Mouse (Mus musculus): Measurements from ENCODE around the gene Arl10. TPM values are rescaled to one million over a fixed set of nuclear protein-coding genes. Genes with fewer than 3 reads are reported as not detected.
A peak's percentile ranks its signal among the peaks of the same experiment; 100 is the strongest.

The Arl10 gene
- 6.0 and 6.2 TPM in 2 replicates for polyA plus RNA-seq (2011; ENCODE audit: insufficient read depth, insufficient read length, low replicate concordance, missing spikeins)

DNA sequence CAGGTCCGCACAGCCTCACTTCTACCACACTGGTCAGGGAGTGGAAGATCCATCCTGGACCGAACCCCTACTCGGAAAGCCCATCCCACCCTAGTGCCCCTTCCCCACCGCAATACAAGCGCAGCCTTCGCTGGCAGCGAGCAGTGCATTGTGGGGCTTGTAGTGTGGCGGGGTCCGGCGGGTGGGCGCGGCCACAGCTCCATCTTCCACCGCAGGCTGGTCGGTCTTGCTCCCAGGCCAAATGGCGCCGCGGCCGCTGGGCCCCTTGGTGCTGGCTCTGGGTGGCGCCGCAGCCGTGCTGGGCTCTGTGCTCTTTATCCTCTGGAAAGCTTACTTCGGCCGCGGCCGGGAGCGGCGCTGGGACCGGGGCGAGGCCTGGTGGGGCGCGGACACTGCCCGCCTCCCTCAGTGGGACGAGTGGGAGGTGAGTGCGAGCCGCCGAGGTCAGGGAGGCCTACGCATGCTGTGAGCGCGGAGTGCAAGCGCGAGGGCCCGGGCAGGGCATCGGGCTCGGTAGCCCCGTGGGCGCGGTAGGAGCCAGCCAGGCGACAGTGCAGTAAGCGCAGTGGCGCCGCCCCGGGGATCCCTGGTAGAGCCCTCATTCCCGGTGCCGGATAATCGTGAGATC, at the start of gene Arl10:
Arl10 (plus strand) TSS at position 162 of the 628 bp plus-strand sequence.
- 1% methylated on average over 55 of the region's 55 CpGs for WGBS
- Histone ChIP-seq H3K27ac (ENCODE audit: control insufficient read depth, insufficient read depth, low read depth, low read length, poor library complexity) (peak within 1 kb of the TSS; percentile 12; the same call in 1 of the 2 replicates), H3K4me3 (replicated peaks; ENCODE audit: control insufficient read depth, low read depth, low read length) (peak within 1 kb of the TSS; percentile 63), H3K4me1 (ENCODE audit: control insufficient read depth, insufficient read depth, low read length) (peaks cover 6% of the 10 kb centered on the region)
- TF ChIP-seq POLR2A (IDR thresholded peaks at IDR 0.05; ENCODE audit: borderline replicate concordance, control insufficient read depth, low read depth, low read length) (peak; percentile 37; the same call in 1 of the 2 replicates), CTCF (IDR thresholded peaks at IDR 0.05; ENCODE audit: control insufficient read depth, insufficient read depth, low read length) (no peak)

DNA sequence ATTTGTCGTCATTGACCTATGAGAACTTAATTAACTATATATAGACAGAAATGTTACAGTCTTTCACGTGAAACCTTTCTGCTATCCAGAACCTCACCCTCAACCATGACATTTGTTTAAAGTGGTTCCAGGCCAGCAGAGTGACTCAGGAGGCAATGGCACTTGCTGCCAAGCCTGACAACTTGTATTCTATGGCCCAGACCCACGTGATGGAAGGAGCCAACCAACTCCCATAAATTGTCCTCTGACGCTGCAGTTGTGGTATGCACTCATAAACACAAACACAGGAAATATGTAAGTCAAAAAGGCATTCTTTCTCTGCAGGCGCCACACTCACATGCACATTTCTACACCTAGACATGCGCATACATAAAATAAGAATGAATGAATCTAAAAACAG, 47.7 kb upstream of the Arl10 start:
- WGBS = 83% methylated on average over 6 of the region's 6 CpGs
- Histone ChIP-seq H3K27ac (ENCODE audit: control insufficient read depth, insufficient read depth, low read depth, low read length, poor library complexity) (no peak overlapping the region), H3K4me3 (replicated peaks; ENCODE audit: control insufficient read depth, low read depth, low read length) (no peak overlapping the region), H3K4me1 (ENCODE audit: control insufficient read depth, insufficient read depth, low read length) (no peaks in the 10 kb centered on the region)
- TF ChIP-seq CTCF (IDR thresholded peaks at IDR 0.05; ENCODE audit: control insufficient read depth, insufficient read depth, low read length) (no peak), POLR2A (IDR thresholded peaks at IDR 0.05; ENCODE audit: borderline replicate concordance, control insufficient read depth, low read depth, low read length) (no peak)

DNA sequence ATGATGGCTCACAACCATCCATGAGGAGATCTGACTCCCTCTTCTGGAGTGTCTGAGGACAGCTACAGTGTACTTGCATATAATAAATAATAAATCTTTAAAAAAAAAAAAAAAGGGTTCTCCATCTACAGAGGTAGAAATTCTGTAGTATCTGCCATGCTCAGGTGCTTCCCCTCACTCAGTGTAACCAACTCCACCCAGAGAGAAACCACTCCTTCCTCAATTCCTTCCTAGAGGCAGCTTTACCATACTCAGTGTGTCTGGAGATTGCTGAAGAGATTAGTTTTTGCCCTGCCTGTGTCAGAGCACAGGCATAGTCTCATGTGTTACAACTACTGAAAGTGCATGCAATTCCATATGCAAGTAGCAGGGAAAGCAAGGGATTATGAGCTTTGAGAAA, 42.7 kb upstream of the Arl10 start:
- Histone ChIP-seq H3K4me3 (replicated peaks; ENCODE audit: control insufficient read depth, low read depth, low read length) (no peak overlapping the region), H3K4me1 (ENCODE audit: control insufficient read depth, insufficient read depth, low read length) (no peaks in the 10 kb centered on the region), H3K27ac (ENCODE audit: control insufficient read depth, insufficient read depth, low read depth, low read length, poor library complexity) (no peak overlapping the region)
- TF ChIP-seq POLR2A (IDR thresholded peaks at IDR 0.05; ENCODE audit: borderline replicate concordance, control insufficient read depth, low read depth, low read length) (no peak), CTCF (IDR thresholded peaks at IDR 0.05; ENCODE audit: control insufficient read depth, insufficient read depth, low read length) (no peak)

DNA sequence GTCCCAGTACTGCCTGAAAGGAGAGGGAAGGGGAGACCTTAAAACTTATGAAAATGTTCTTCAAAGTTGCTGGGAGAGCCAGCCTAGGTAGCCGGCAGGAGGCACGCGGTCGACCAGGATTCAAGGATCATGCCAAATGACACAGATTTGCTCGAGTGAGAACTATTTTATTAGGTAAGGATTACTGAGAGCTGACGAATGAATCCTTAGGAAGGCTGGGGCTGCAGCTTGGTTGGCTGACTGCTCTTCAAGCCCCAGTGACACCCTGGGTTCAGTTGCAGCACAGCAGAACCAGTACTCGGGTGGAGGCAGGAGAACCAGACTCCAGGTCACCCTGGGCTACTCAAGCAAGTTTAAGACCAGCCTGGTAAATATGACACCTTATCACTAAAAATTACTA, 26.8 kb upstream of the Arl10 start:
- Histone ChIP-seq H3K4me1 (ENCODE audit: control insufficient read depth, insufficient read depth, low read length) (no peaks in the 10 kb centered on the region), H3K4me3 (replicated peaks; ENCODE audit: control insufficient read depth, low read depth, low read length) (no peak overlapping the region), H3K27ac (ENCODE audit: control insufficient read depth, insufficient read depth, low read depth, low read length, poor library complexity) (no peak overlapping the region)
- 82% methylated on average over 7 of the region's 7 CpGs for WGBS
- TF ChIP-seq CTCF (IDR thresholded peaks at IDR 0.05; ENCODE audit: control insufficient read depth, insufficient read depth, low read length) = no peak
- TF ChIP-seq POLR2A (IDR thresholded peaks at IDR 0.05; ENCODE audit: borderline replicate concordance, control insufficient read depth, low read depth, low read length) = no peak

DNA sequence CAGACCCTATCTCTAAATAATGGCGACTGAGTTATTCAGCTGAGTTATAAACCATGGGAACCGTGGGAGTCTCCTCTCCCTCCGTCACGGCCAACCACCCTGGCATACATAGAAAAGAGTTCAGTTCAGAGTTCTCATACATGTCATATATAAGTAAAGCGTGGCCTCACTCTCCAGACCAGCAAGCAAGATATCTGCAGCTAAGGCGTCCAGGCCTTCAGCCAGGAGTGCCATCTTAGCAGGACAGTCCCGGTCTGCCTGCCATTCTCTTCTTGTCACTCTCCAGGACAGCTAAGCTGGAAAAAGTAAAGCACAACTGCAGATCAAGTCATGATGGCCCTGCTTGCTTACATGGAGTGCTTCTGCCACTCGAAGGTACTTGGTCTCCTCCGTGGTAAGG, 18.6 kb upstream of the Arl10 start:
- 87% methylated on average over 9 of the region's 9 CpGs for WGBS

DNA sequence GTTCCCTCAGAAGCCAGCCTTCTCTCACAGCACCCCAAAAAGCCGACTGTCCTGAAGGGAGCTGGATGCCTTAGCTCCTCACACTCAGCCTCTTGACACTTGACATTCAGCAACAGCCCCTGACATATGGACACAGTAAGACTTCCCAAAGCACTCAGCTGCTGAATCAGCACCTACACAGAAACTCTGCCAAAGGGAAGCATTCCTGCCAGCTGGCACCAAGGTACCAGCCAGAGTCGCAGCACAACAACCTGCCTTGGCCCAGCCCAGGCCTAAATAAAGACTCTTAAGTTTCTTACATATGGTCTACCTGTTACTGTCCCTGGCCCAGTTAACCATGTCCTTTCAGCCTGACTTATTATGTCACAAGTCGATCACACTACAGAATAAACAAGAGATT, 18.0 kb upstream of the Arl10 start:
- 84% methylated on average over 3 of the region's 3 CpGs for WGBS
- no peak for TF ChIP-seq CTCF (IDR thresholded peaks at IDR 0.05; ENCODE audit: control insufficient read depth, insufficient read depth, low read length)
- no peak for TF ChIP-seq POLR2A (IDR thresholded peaks at IDR 0.05; ENCODE audit: borderline replicate concordance, control insufficient read depth, low read depth, low read length)
- H3K27ac ChIP-seq (ENCODE audit: control insufficient read depth, insufficient read depth, low read depth, low read length, poor library complexity) = no peak overlapping the region

More for the DNA sequence above, 18.6 kb upstream of the Arl10 start:
- no peaks in the 10 kb centered on the region for H3K4me1 ChIP-seq (ENCODE audit: control insufficient read depth, insufficient read depth, low read length)
- H3K27ac ChIP-seq (ENCODE audit: control insufficient read depth, insufficient read depth, low read depth, low read length, poor library complexity) = no peak overlapping the region
- H3K4me3 ChIP-seq (replicated peaks; ENCODE audit: control insufficient read depth, low read depth, low read length) = no peak overlapping the region
- TF ChIP-seq POLR2A (IDR thresholded peaks at IDR 0.05; ENCODE audit: borderline replicate concordance, control insufficient read depth, low read depth, low read length) = no peak
- no peak for TF ChIP-seq CTCF (IDR thresholded peaks at IDR 0.05; ENCODE audit: control insufficient read depth, insufficient read depth, low read length)

DNA sequence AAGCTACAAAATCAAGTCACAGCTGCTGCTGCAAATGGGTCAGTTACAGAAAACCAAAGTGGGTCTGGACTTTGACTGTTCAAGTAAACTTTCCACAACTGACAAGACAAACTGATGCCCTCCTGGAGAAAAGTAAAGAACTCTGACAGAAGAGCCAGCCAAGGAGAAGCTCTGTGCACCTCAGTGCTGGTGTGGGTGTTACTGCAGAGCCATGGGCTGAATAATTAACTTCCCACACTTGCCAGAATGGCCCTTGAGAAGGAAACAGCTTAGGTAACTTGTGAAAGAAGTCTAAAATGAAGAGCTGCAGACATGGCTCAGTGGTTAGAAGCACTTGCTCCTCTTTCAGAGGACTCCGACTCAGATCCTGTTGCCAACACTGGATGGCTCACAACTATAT, 17.2 kb upstream of the Arl10 start:
- 82% methylated on average over 1 of the region's 1 CpGs for WGBS
- no peak for TF ChIP-seq CTCF (IDR thresholded peaks at IDR 0.05; ENCODE audit: control insufficient read depth, insufficient read depth, low read length)
- no peak for TF ChIP-seq POLR2A (IDR thresholded peaks at IDR 0.05; ENCODE audit: borderline replicate concordance, control insufficient read depth, low read depth, low read length)
- Histone ChIP-seq H3K27ac (ENCODE audit: control insufficient read depth, insufficient read depth, low read depth, low read length, poor library complexity) (no peak overlapping the region), H3K4me1 (ENCODE audit: control insufficient read depth, insufficient read depth, low read length) (no peaks in the 10 kb centered on the region; the same call in 1 of the 2 replicates), H3K4me3 (replicated peaks; ENCODE audit: control insufficient read depth, low read depth, low read length) (no peak overlapping the region)

More for the DNA sequence above, 18.0 kb upstream of the Arl10 start:
- no peak overlapping the region for H3K4me3 ChIP-seq (replicated peaks; ENCODE audit: control insufficient read depth, low read depth, low read length)
- H3K4me1 ChIP-seq (ENCODE audit: control insufficient read depth, insufficient read depth, low read length) = no peaks in the 10 kb centered on the region

DNA sequence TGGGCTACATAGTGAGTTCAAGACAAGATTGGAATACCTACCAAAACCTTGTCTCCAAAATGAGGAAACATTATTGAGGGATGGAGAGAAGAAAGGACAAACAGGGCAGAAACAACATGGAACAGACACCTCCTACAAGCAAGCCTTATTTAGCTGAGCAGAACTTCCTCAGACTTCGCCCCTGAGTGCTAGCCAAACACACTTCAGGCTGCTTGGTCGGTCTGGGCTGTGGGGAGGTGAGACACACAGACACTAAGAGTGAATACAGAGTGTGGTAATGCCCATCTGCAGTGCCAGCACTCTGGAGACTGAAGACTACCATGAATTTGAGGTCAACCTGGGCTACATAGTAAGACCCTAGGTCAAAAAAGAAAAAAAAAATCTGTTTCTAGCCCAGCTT, 15.2 kb upstream of the Arl10 start:
- WGBS = 91% methylated on average over 2 of the region's 2 CpGs
- no peak for TF ChIP-seq POLR2A (IDR thresholded peaks at IDR 0.05; ENCODE audit: borderline replicate concordance, control insufficient read depth, low read depth, low read length)
- TF ChIP-seq CTCF (IDR thresholded peaks at IDR 0.05; ENCODE audit: control insufficient read depth, insufficient read depth, low read length) = no peak
- Histone ChIP-seq H3K4me1 (ENCODE audit: control insufficient read depth, insufficient read depth, low read length) (no peaks in the 10 kb centered on the region; the same call in 1 of the 2 replicates), H3K27ac (ENCODE audit: control insufficient read depth, insufficient read depth, low read depth, low read length, poor library complexity) (no peak overlapping the region), H3K4me3 (replicated peaks; ENCODE audit: control insufficient read depth, low read depth, low read length) (no peak overlapping the region)

Measured in bone marrow, adult 2 months (tissue).